Mouse (Mus musculus) c-Kit-positive CD71-positive TER-119-negative erythroid progenitor cells, embryonic 14.5 days (primary cell): ENCODE data around the gene Kcnn1.
A peak's percentile ranks its signal among the peaks of the same experiment; 100 is the strongest.

Experiments used
- DNase-seq: peaks from one replicate; pipeline ENCODE4 v3.0.0-alpha.2; 2013; ENCODE audit warnings: low read depth

The Kcnn1 gene

GRCm38 (mm10) chr8:70816679-70817078 is 46.4 kb downstream of the Kcnn1 start:
- DNase-seq, result peak; percentile 47

- no peak for DNase-seq
Measured at GRCm38 (mm10) chr8:70812885-70813284, 50.2 kb downstream of the Kcnn1 start.

DNA sequence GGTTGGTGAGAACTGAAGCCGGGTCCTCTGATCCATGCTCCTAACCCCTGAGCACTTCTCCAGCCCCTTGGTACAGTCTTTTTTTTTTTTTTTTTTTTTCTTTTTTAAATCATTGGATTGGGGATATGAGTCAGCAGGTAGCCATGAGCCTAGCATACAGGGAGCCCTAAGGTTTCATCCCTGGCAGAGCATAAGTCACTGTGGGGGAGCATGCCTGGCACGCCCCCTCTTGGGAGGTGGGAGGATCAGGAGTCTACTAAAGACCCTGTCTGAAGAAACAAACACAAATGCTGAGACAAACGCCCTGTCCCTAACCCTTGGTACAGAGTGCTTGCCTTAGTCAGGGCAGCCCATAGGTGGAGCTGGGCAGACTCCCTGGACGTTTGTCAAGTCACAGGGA is 51.0 kb downstream of the Kcnn1 start:
- no peak for DNase-seq

- DNase-seq, result no peak
Measured at GRCm38 (mm10) chr8:70810962-70811680, 51.9 kb downstream of the Kcnn1 start.

- DNase-seq, result no peak
Measured at GRCm38 (mm10) chr8:70808955-70809701, 53.9 kb downstream of the Kcnn1 start.

GRCm38 (mm10) chr8:70808239-70808638 is 54.8 kb downstream of the Kcnn1 start, which contains the start of gene Il12rb1:
Gene Il12rb1 (plus strand): TSS chr8:70808449.
- no peak for DNase-seq

- DNase-seq, result no peak
Measured at GRCm38 (mm10) chr8:70807304-70807703, 55.8 kb downstream of the Kcnn1 start.

- no peak for DNase-seq
Measured at GRCm38 (mm10) chr8:70806541-70806940, 56.5 kb downstream of the Kcnn1 start.

GRCm38 (mm10) chr8:70804481-70805206 is 58.4 kb downstream of the Kcnn1 start, which contains the start of gene Mast3:
Gene Mast3 (minus strand): TSS chr8:70805054.
- DNase-seq, result peak; percentile 69

DNA sequence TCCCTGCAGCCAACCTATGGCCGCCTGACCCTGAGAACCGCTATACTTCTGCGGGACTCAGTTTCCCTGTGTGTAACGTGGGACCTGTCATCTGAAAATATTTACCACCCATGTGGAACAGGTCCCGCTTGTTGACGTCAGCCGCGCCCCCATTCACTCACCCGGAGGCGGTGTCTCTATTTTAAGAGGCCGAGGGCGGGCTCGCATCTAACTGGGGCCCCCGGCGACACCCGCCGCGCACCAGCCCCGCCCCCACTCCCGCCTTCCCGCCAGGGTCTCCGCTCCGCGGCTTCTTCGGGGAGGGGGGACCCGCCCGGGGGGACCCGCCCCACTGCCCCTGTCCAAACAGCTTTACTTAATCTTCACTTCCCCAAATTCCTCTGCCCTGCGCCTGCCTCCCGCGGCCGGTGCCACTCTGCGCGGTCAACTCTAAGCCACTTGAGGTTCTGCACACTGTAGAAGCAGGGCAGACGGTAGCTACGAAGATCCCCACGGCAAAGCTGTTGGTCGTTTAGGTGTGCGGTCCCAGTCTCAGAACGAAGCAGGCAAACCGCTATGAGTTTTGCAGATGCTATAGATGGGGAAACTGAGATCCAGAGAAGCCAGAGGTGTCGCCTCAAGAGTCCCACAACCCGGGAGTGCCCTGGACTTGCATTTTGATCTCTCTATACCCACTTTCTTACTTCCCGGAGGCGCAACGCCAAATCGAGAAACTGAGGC is 59.1 kb downstream of the Kcnn1 start:
- no peak for DNase-seq

DNA sequence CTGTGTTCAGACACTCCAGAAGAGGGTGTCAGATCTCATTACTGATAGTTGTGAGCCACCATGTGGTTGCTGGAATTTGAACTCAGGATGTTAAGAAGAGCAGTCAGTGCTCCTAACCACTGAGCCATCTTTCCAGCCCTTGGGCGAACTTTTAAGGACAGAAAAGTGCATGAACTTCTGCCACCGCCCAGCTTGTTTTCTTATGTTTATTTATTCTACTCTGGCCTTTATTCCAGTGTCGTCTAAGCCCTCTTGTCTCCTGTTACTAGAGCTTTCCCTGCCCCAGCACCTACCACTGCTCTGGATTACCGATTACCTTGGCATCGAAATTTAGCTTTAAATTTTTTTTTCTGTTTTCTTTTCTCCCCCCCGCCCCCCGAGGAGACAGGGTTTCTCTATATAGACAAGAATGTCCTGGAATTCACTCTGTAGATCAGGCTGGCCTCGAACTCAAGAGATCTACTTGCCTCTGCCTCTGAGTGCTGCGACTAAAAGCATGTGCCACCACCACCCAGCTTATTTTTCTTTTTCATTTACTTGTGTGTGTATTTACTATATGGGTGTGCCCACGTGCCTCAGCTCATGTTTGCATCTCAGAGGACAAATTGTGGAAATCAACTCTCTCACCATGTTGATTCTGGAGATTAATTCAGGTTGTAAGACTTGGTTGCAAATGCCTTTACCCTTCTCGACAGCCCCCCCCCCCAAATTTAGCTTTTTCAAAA is 60.1 kb downstream of the Kcnn1 start:
- DNase-seq, result no peak

GRCm38 (mm10) chr8:70801830-70802229 is 61.2 kb downstream of the Kcnn1 start:
- no peak for DNase-seq

DNA sequence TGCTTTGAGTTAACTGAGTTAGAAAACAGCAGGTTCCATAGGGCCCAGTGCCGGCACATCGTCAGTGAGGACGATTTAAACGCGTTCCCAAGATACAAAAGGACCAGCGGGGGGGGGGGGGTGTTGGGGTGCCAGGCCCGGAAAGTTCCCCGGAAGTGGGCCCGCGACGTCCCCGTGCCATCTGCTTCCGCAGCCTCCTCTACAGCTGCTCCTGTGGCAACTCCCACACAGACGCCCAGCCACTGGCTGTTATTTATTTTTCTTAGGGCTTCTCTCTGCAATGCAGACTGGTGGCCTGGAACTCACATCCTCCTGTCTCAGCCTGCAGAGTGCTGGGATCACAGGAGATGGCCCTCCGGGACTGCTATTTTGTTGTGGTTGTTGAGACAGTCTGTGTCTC is 61.9 kb downstream of the Kcnn1 start:
- DNase-seq, result no peak

DNA sequence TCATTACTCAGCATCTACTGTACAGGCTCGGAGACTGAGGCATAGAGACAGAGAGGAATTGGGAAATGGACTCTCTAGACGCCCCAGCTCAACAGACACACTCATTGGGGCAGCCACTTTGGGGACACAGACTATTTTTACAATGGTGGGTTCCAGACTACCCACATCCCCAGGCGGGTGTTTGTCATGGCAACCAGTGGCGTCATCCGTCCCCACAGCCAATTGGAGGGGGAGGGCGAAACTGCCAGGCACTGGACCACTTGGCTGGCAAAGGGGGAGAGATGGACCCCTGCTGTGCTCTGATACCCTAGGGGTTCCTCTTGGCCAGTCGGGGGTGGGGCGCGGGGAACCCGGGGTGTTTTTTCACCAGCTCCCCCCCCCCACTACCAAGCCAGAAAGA is 62.4 kb downstream of the Kcnn1 start:
- DNase-seq, result no peak

DNA sequence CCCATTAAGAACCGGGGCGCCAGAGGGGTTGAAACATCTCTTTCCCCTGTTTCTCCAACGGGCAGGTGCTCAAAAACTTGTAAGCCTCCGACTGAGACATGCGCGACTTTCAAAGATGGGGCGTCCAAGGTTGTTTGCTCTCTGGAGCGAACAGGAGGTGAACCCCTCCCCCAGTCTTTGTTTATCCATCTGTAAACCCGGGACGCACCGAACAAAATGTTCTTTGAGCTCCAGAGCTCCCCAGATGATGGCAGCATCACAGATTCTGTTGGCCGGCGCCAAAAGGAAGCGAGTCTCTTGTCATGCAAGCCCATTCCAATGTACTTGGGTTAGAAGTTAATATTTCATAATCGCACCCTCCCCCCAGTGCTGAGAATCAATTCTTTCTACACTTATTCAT is 64.8 kb downstream of the Kcnn1 start:
- DNase-seq, result no peak

- DNase-seq, result peak; percentile 93
Measured at GRCm38 (mm10) chr8:70797081-70798070, 65.7 kb downstream of the Kcnn1 start.

- no peak for DNase-seq
Measured at GRCm38 (mm10) chr8:70796403-70797080, 66.5 kb downstream of the Kcnn1 start.

GRCm38 (mm10) chr8:70795370-70795769 is 67.7 kb downstream of the Kcnn1 start:
- DNase-seq, result no peak

- no peak for DNase-seq
Measured at GRCm38 (mm10) chr8:70794215-70794614, 68.8 kb downstream of the Kcnn1 start.

DNA sequence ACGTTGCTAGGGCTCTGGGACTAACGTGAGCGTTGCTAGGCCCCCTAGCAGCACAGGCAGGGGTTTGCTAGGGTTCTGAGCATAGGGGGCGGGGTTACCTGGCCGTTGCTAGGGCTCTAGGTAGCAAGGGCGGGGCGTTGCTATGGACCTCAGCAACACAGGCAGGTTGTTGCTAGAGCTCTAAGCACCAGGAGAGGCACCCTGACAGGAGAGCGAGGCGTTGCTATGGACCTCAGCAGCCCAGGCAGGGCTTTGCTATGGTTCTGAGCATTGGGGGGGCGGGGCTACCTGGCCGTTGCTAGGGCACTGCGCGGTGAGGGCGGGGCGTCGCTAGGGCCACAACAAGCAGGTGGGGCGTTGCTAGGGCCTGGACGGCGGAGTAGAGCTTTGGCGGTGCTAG is 70.4 kb downstream of the Kcnn1 start:
- peak; percentile 53 for DNase-seq
